Mouse (Mus musculus): ENCODE results near the gene Xkr8.
A peak's percentile ranks its signal among the peaks of the same experiment; 100 is the strongest.

- peak; percentile 63; the same call in 1 of the 2 replicates for TF ChIP-seq POLR2A (IDR thresholded peaks at IDR 0.05; ENCODE audit: control insufficient read depth, extremely low read depth, insufficient read depth, low read length, poor library complexity)
- 0 out of 2 replicates have a peak, but pooled peaks have one; percentile 24 for TF ChIP-seq CTCF (IDR thresholded peaks at IDR 0.05; ENCODE audit: borderline replicate concordance, control insufficient read depth, extremely low read depth, insufficient read depth, low read length, poor library complexity)
Observed at GRCm38 (mm10) chr4:132767914-132768876, 35.8 kb upstream of the Xkr8 start, which contains the start of gene Rpa2.
